Mouse (Mus musculus) liver, postnatal 0 days (tissue): ENCODE data around the gene Gm37240.

Experiments
- CTCF ChIP-seq: sonication (generic); IDR thresholded peaks from 2 replicates; pipeline ENCODE4 v1.5.1; 2016; ENCODE audit warnings: antibody characterized with exemption, low read depth
- EP300 ChIP-seq: IDR thresholded peaks from 2 replicates; pipeline ENCODE4 v1.6.1; 2016; ENCODE audit warnings: antibody characterized with exemption, low read depth, mild to moderate bottlenecking

DNA sequence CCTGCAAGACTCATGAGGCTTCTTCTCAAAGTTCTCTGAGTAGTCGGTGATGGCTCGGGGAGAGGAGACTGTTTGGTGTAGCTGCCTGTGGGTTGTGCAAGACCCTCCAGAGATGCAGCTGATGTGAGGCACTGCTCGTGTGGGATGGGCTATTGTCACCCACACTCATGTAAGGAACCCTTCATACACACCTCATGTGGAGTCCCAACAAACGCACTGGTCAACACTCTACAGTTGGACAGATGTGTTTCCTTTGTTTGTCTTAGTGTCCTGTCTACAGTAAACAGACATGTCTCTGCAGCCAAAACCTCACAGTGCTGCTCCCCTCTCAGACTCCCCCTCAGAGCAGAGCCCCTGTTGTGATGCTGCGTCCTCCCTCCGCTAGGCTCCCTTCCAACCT is 217.5 kb downstream of the Gm37240 start:
- TF ChIP-seq CTCF = no peak
- TF ChIP-seq EP300 = no peak
